ENCODE assay signal across 9 mouse cellular contexts in the genomic region with DNA sequence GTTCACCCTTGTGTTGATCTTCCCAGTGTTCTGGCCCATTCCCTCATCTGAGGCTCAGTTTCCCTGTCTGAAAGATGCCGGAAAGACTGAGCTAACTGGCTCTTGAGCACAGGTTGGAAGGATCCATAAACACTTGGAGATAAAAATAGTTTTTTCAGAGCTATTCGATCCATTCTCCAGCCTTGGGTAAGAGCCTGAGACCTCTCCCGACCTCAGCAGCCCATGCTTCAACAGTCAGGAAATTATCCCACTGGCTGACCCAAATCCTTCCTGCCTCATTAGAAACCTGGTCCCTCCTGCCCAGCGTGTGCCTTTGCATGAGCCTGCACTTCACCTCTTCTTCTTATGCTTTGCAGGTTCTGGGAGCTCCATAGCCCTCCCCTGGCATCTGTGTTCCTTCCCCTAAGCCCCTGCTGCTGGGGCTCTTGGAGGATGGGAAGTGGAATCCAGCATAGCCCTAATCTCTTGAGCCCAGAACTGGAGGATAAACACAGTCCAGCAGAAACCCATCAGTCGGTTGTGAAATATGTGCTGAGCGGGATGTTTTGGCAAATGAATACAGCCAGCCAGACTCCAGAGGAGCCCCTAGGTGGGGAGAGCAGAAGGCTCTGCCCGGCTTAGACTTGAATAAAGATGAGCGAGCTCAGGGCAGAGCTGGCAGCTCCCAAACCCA. TPM values are rescaled to one million over a fixed set of nuclear protein-coding genes. Genes with fewer than 3 reads are reported as not detected.
DNase-seq lines count a peak whose midpoint lies in the region; ATAC-seq and TF ChIP-seq lines count a peak whose summit lies in the region.
"Had no signal": no experiment of that assay in that cellular context is flagged by ENCODE, and none has a peak within 500 bp of the region (broad histone marks: within the 10 kb centered on the region; RNA-seq: fewer than 3 reads in every experiment).

No protein-coding gene starts in this region.

- H3K9me3 ChIP-seq in midbrain, embryonic 10.5 days (replicated peaks): no peaks in the 10 kb centered on the region
- no peaks in the 10 kb centered on the region for H3K9me3 ChIP-seq in midbrain, embryonic 15.5 days
- no peaks in the 10 kb centered on the region; the same call in 1 of the 2 replicates for H3K9me3 ChIP-seq in limb, embryonic 13.5 days
- H3K9me3 ChIP-seq in stomach, postnatal 0 days (ENCODE audit: control insufficient read depth, low read length): no peaks in the 10 kb centered on the region

- no peak overlapping the region for H3K4me2 ChIP-seq in midbrain, embryonic 15.5 days
- no peak overlapping the region for H3K4me2 ChIP-seq in limb, embryonic 13.5 days (replicated peaks)
- no peak overlapping the region for H3K4me2 ChIP-seq in stomach, postnatal 0 days (replicated peaks; ENCODE audit: low read depth)

- WGBS in midbrain, embryonic 10.5 days: 71% methylated on average over 8 of the region's 8 CpGs
- WGBS in midbrain, embryonic 15.5 days: 48% methylated on average over 8 of the region's 8 CpGs
- 39% methylated on average over 8 of the region's 8 CpGs for WGBS in limb, embryonic 13.5 days
- 32% methylated on average over 8 of the region's 8 CpGs for WGBS in stomach, postnatal 0 days

- no peak for TF ChIP-seq CTCF in stomach, postnatal 0 days (IDR thresholded peaks at IDR 0.05; ENCODE audit: low read depth)

- H3K36me3 ChIP-seq in midbrain, embryonic 10.5 days: no peaks in the 10 kb centered on the region
- H3K36me3 ChIP-seq in midbrain, embryonic 15.5 days (replicated peaks): no peaks in the 10 kb centered on the region
- H3K36me3 ChIP-seq in limb, embryonic 13.5 days: peaks cover 12% of the 10 kb centered on the region; the same call in 1 of the 2 replicates
- H3K36me3 ChIP-seq in stomach, postnatal 0 days (ENCODE audit: control insufficient read depth, insufficient read depth, low read length): no peaks in the 10 kb centered on the region

- no peak overlapping the region for H3K4me3 ChIP-seq in midbrain, embryonic 10.5 days
- no peak overlapping the region for H3K4me3 ChIP-seq in midbrain, embryonic 15.5 days
- H3K4me3 ChIP-seq in limb, embryonic 13.5 days: no peak overlapping the region
- H3K4me3 ChIP-seq in stomach, postnatal 0 days (ENCODE audit: low read depth, low read length): no peak overlapping the region

- peak; percentile 23 for TF ChIP-seq EP300 in stomach, postnatal 0 days (optimal IDR thresholded peaks at IDR 0.05)

- peak; percentile 26 for DNase-seq in embryo, embryonic 10 days (ENCODE audit: low spot score)
- DNase-seq in embryo, embryonic 9.5 days (ENCODE audit: extremely low spot score): no peak
- no peak for DNase-seq in midbrain, embryonic 10.5 days (ENCODE audit: low spot score)
- no peak for DNase-seq in stomach, postnatal 0 days (ENCODE audit: low spot score)
- DNase-seq in layer of hippocampus, adult 18-20 months (ENCODE audit: low spot score in 2 of 2): no peak
- no peak for DNase-seq in spleen, adult 12 weeks (ENCODE audit: low spot score)
- DNase-seq: thymus, postnatal 36 days had no signal

- 0 out of 2 replicates have a peak overlapping the region, but pooled peaks have one; percentile 4 for H3K27ac ChIP-seq in midbrain, embryonic 10.5 days (replicated peaks)
- no peak overlapping the region for H3K27ac ChIP-seq in midbrain, embryonic 15.5 days
- H3K27ac ChIP-seq in limb, embryonic 13.5 days: peak overlapping the region; percentile 34; the same call in 1 of the 2 replicates
- H3K27ac ChIP-seq in stomach, postnatal 0 days (replicated peaks): peak overlapping the region; percentile 80

- H3K9ac ChIP-seq in midbrain, embryonic 15.5 days: no peak overlapping the region
- no peak overlapping the region for H3K9ac ChIP-seq in limb, embryonic 13.5 days
- H3K9ac ChIP-seq in stomach, postnatal 0 days (ENCODE audit: low read length): no peak overlapping the region; the same call in 1 of the 2 replicates

- no peak for ATAC-seq in midbrain, embryonic 15.5 days (replicated peaks)
- ATAC-seq in limb, embryonic 13.5 days (ENCODE audit: low FRiP score, low read depth): no peak
- peak; percentile 45; the same call in 1 of the 2 replicates for ATAC-seq in stomach, postnatal 0 days (ENCODE audit: low FRiP score, low TSS enrichment)

- H3K4me1 ChIP-seq in midbrain, embryonic 10.5 days: peaks cover 47% of the 10 kb centered on the region
- H3K4me1 ChIP-seq in midbrain, embryonic 15.5 days: peaks cover 15% of the 10 kb centered on the region
- H3K4me1 ChIP-seq in limb, embryonic 13.5 days: peaks cover 73% of the 10 kb centered on the region
- peaks cover 14% of the 10 kb centered on the region for H3K4me1 ChIP-seq in stomach, postnatal 0 days (replicated peaks; ENCODE audit: control insufficient read depth, insufficient read depth)

- H3K27me3 ChIP-seq in midbrain, embryonic 10.5 days (ENCODE audit: low read depth, poor library complexity, severe bottlenecking): no peaks in the 10 kb centered on the region
- no peaks in the 10 kb centered on the region for H3K27me3 ChIP-seq in midbrain, embryonic 15.5 days (replicated peaks)
- no peaks in the 10 kb centered on the region for H3K27me3 ChIP-seq in limb, embryonic 13.5 days
- no peaks in the 10 kb centered on the region for H3K27me3 ChIP-seq in stomach, postnatal 0 days (ENCODE audit: control insufficient read depth, insufficient read depth, low read length)

RNA-seq across cellular contexts. Expression of a gene that starts 9.3 kb away (rescaled TPM):
- polyA plus RNA-seq in midbrain, embryonic 10.5 days (2016; fragmentation: Nextera tagmentation; extraction: Ambion mirVana): 6.9 and 10.9 TPM in 2 replicates
- polyA plus RNA-seq in midbrain, embryonic 15.5 days (2015; fragmentation: Nextera tagmentation; extraction: Ambion mirVana): 6.0 and 7.2 TPM in 2 replicates
- polyA plus RNA-seq in limb, embryonic 13.5 days (2015; fragmentation: Nextera tagmentation; extraction: Ambion mirVana): 51.3 and 52.2 TPM in 2 replicates
- polyA plus RNA-seq in stomach, postnatal 0 days (2015; fragmentation: Nextera tagmentation; extraction: Ambion mirVana): 49.3 and 63.7 TPM in 2 replicates
- 1 to 10 TPM; 2.5 to 3.2 TPM for total RNA-seq in layer of hippocampus, adult 18-20 months (2021)

RNA-seq across cellular contexts. Expression of a gene that starts 50.8 kb away (rescaled TPM):
- polyA plus RNA-seq in midbrain, embryonic 10.5 days (2016; fragmentation: Nextera tagmentation; extraction: Ambion mirVana): 32.2 and 39.9 TPM in 2 replicates
- 136 and 140 TPM in 2 replicates for polyA plus RNA-seq in midbrain, embryonic 15.5 days (2015; fragmentation: Nextera tagmentation; extraction: Ambion mirVana)
- polyA plus RNA-seq in limb, embryonic 13.5 days (2015; fragmentation: Nextera tagmentation; extraction: Ambion mirVana): 44.2 and 45.6 TPM in 2 replicates
- polyA plus RNA-seq in stomach, postnatal 0 days (2015; fragmentation: Nextera tagmentation; extraction: Ambion mirVana): 19.9 and 20.4 TPM in 2 replicates
- total RNA-seq in layer of hippocampus, adult 18-20 months (2021): 10 to 100 TPM; 77.5 to 80.3 TPM

RNA-seq across cellular contexts. Expression of a gene that starts 54.1 kb away (rescaled TPM):
- polyA plus RNA-seq in midbrain, embryonic 10.5 days (2016; fragmentation: Nextera tagmentation; extraction: Ambion mirVana): 13.4 and 14.1 TPM in 2 replicates
- polyA plus RNA-seq in midbrain, embryonic 15.5 days (2015; fragmentation: Nextera tagmentation; extraction: Ambion mirVana): 3.9 and 5.0 TPM in 2 replicates
- 15.3 and 18.2 TPM in 2 replicates for polyA plus RNA-seq in limb, embryonic 13.5 days (2015; fragmentation: Nextera tagmentation; extraction: Ambion mirVana)
- polyA plus RNA-seq in stomach, postnatal 0 days (2015; fragmentation: Nextera tagmentation; extraction: Ambion mirVana): 5.2 and 6.7 TPM in 2 replicates
- total RNA-seq in layer of hippocampus, adult 18-20 months (2021): 10 to 100 TPM; 13.2 to 15.8 TPM
